Mouse (Mus musculus) kidney, postnatal 10 days (tissue): ENCODE data around the gene Manbal.

ENCODE experiments used
- DNase-seq: peaks from one replicate; pipeline ENCODE4 v3.0.0; 2021; ENCODE audit warnings: mixed read lengths

The Manbal gene

GRCm38 (mm10) chr2:157367184-157367893, at the start of gene Manbal:
Gene Manbal, plus strand, starts transcription at chr2:157367594.
- peak; percentile 97 for DNase-seq

- DNase-seq: no peak
Measured at GRCm38 (mm10) chr2:157320135-157320534, 47.3 kb upstream of the Manbal start.

GRCm38 (mm10) chr2:157320886-157321285, 46.5 kb upstream of the Manbal start:
- no peak for DNase-seq

- no peak for DNase-seq
Measured at GRCm38 (mm10) chr2:157322029-157322766, 45.2 kb upstream of the Manbal start.

GRCm38 (mm10) chr2:157325238-157325637, 42.2 kb upstream of the Manbal start:
- DNase-seq: no peak

GRCm38 (mm10) chr2:157328106-157328505, 39.3 kb upstream of the Manbal start:
- no peak for DNase-seq

- DNase-seq: no peak
Measured at GRCm38 (mm10) chr2:157328570-157328969, 38.8 kb upstream of the Manbal start.

GRCm38 (mm10) chr2:157332059-157332458, 35.3 kb upstream of the Manbal start:
- no peak for DNase-seq

- DNase-seq: peak; percentile 80
Measured at GRCm38 (mm10) chr2:157338663-157339062, 28.7 kb upstream of the Manbal start.

- DNase-seq: peak; percentile 50
Measured at GRCm38 (mm10) chr2:157339532-157339931, 27.9 kb upstream of the Manbal start.

- peak; percentile 39 for DNase-seq
Measured at GRCm38 (mm10) chr2:157340221-157340741, 27.1 kb upstream of the Manbal start.

- DNase-seq: peak; percentile 84
Measured at GRCm38 (mm10) chr2:157341554-157342270, 25.7 kb upstream of the Manbal start.

- no peak for DNase-seq
Measured at GRCm38 (mm10) chr2:157342328-157342926, 25.0 kb upstream of the Manbal start.

- no peak for DNase-seq
Measured at GRCm38 (mm10) chr2:157343337-157343736, 24.1 kb upstream of the Manbal start.

- DNase-seq: peak; percentile 43
Measured at GRCm38 (mm10) chr2:157347361-157348159, 19.8 kb upstream of the Manbal start, which contains the start of gene Ghrh. Gene Ghrh, minus strand, starts transcription at chr2:157347506.

- no peak for DNase-seq
Measured at GRCm38 (mm10) chr2:157349121-157349778, 18.1 kb upstream of the Manbal start.

- no peak for DNase-seq
Measured at GRCm38 (mm10) chr2:157353183-157353582, 14.2 kb upstream of the Manbal start.

- no peak for DNase-seq
Measured at GRCm38 (mm10) chr2:157354106-157354505, 13.3 kb upstream of the Manbal start.

- no peak for DNase-seq
Measured at GRCm38 (mm10) chr2:157360028-157360427, 7.4 kb upstream of the Manbal start.

- no peak for DNase-seq
Measured at GRCm38 (mm10) chr2:157363031-157363430, 4.4 kb upstream of the Manbal start.

GRCm38 (mm10) chr2:157366762-157367161, 632 bp upstream of the Manbal start:
- DNase-seq: no peak
